Mouse (Mus musculus): ENCODE measurements around the gene Xpo6. TPM values are rescaled to one million over a fixed set of nuclear protein-coding genes. Genes with fewer than 3 reads are reported as not detected.

Xpo6 gene
- polyA plus RNA-seq, 1 experiment from 2014 or later = 68.3 TPM

- H3K9ac ChIP-seq (replicated peaks) = no peak overlapping the region
- peaks cover 53% of the 10 kb centered on the region for H3K36me3 ChIP-seq
- ATAC-seq (ENCODE audit: low FRiP score, low read depth) = no peak
- H3K27me3 ChIP-seq = no peaks in the 10 kb centered on the region
- WGBS = 94% methylated on average over 3 of the region's 3 CpGs
- no peak overlapping the region for H3K4me2 ChIP-seq (replicated peaks)
- no peak overlapping the region for H3K27ac ChIP-seq (replicated peaks)
- no peaks in the 10 kb centered on the region for H3K4me1 ChIP-seq
- no peak overlapping the region for H3K4me3 ChIP-seq
- no peaks in the 10 kb centered on the region for H3K9me3 ChIP-seq
Observed at GRCm38 (mm10) chr7:126158238-126158637, 42.1 kb downstream of the Xpo6 start.

GRCm38 (mm10) chr7:126155746-126156145 is 44.6 kb downstream of the Xpo6 start:
- H3K36me3 ChIP-seq = peaks cover 66% of the 10 kb centered on the region
- no peaks in the 10 kb centered on the region for H3K9me3 ChIP-seq
- no peaks in the 10 kb centered on the region for H3K27me3 ChIP-seq
- H3K4me2 ChIP-seq (replicated peaks) = no peak overlapping the region
- H3K9ac ChIP-seq (replicated peaks) = no peak overlapping the region
- no peaks in the 10 kb centered on the region for H3K4me1 ChIP-seq
- no peak overlapping the region for H3K27ac ChIP-seq (replicated peaks)
- no peak for ATAC-seq (ENCODE audit: low FRiP score, low read depth)
- WGBS = 85% methylated on average over 1 of the region's 1 CpGs
- no peak overlapping the region for H3K4me3 ChIP-seq

- no peaks in the 10 kb centered on the region for H3K27me3 ChIP-seq
- 92% methylated on average over 5 of the region's 5 CpGs for WGBS
- peaks cover 67% of the 10 kb centered on the region for H3K36me3 ChIP-seq
- no peak for ATAC-seq (ENCODE audit: low FRiP score, low read depth)
- H3K9me3 ChIP-seq = no peaks in the 10 kb centered on the region
- no peaks in the 10 kb centered on the region for H3K4me1 ChIP-seq
- H3K4me2 ChIP-seq (replicated peaks) = no peak overlapping the region
- no peak overlapping the region for H3K4me3 ChIP-seq
- no peak overlapping the region for H3K27ac ChIP-seq (replicated peaks)
- H3K9ac ChIP-seq (replicated peaks) = no peak overlapping the region
Observed at GRCm38 (mm10) chr7:126154731-126155130, 45.6 kb downstream of the Xpo6 start.

- no peaks in the 10 kb centered on the region for H3K27me3 ChIP-seq
- no peak overlapping the region for H3K9ac ChIP-seq (replicated peaks)
- H3K27ac ChIP-seq (replicated peaks) = no peak overlapping the region
- H3K4me3 ChIP-seq = no peak overlapping the region
- WGBS = 96% methylated on average over 4 of the region's 4 CpGs
- no peak overlapping the region for H3K4me2 ChIP-seq (replicated peaks)
- H3K9me3 ChIP-seq = no peaks in the 10 kb centered on the region
- no peak for ATAC-seq (ENCODE audit: low FRiP score, low read depth)
- no peaks in the 10 kb centered on the region for H3K4me1 ChIP-seq
- peaks cover 62% of the 10 kb centered on the region for H3K36me3 ChIP-seq
Observed at GRCm38 (mm10) chr7:126152324-126152723, 48.0 kb downstream of the Xpo6 start.

GRCm38 (mm10) chr7:126146156-126146555 is 54.1 kb downstream of the Xpo6 start:
- no peak overlapping the region for H3K4me3 ChIP-seq
- no peaks in the 10 kb centered on the region for H3K9me3 ChIP-seq
- WGBS = 82% methylated on average over 1 of the region's 1 CpGs
- no peaks in the 10 kb centered on the region for H3K4me1 ChIP-seq
- peaks cover 65% of the 10 kb centered on the region for H3K36me3 ChIP-seq
- H3K27ac ChIP-seq (replicated peaks) = no peak overlapping the region
- no peak overlapping the region for H3K9ac ChIP-seq (replicated peaks)
- H3K27me3 ChIP-seq = no peaks in the 10 kb centered on the region
- H3K4me2 ChIP-seq (replicated peaks) = no peak overlapping the region
- ATAC-seq (ENCODE audit: low FRiP score, low read depth) = no peak

- no peaks in the 10 kb centered on the region for H3K4me1 ChIP-seq
- no peaks in the 10 kb centered on the region for H3K9me3 ChIP-seq
- H3K4me3 ChIP-seq = no peak overlapping the region
- H3K27me3 ChIP-seq = no peaks in the 10 kb centered on the region
- no peak overlapping the region for H3K27ac ChIP-seq (replicated peaks)
- no peak overlapping the region for H3K4me2 ChIP-seq (replicated peaks)
- H3K36me3 ChIP-seq = peaks cover 67% of the 10 kb centered on the region
- ATAC-seq (ENCODE audit: low FRiP score, low read depth) = no peak
- no peak overlapping the region for H3K9ac ChIP-seq (replicated peaks)
- 87% methylated on average over 2 of the region's 2 CpGs for WGBS
Observed at GRCm38 (mm10) chr7:126144364-126144763, 55.9 kb downstream of the Xpo6 start.

GRCm38 (mm10) chr7:126137850-126138249 is 62.5 kb downstream of the Xpo6 start:
- no peak overlapping the region for H3K4me2 ChIP-seq (replicated peaks)
- no peaks in the 10 kb centered on the region for H3K27me3 ChIP-seq
- H3K4me1 ChIP-seq = no peaks in the 10 kb centered on the region
- H3K9ac ChIP-seq (replicated peaks) = no peak overlapping the region
- no peaks in the 10 kb centered on the region for H3K9me3 ChIP-seq
- no peak overlapping the region for H3K4me3 ChIP-seq
- peaks cover 62% of the 10 kb centered on the region for H3K36me3 ChIP-seq
- H3K27ac ChIP-seq (replicated peaks) = no peak overlapping the region
- no peak for ATAC-seq (ENCODE audit: low FRiP score, low read depth)
- WGBS = 95% methylated on average over 5 of the region's 5 CpGs

- H3K27ac ChIP-seq (replicated peaks) = no peak overlapping the region
- H3K27me3 ChIP-seq = no peaks in the 10 kb centered on the region
- H3K4me2 ChIP-seq (replicated peaks) = no peak overlapping the region
- no peaks in the 10 kb centered on the region for H3K4me1 ChIP-seq
- 90% methylated on average over 2 of the region's 2 CpGs for WGBS
- peaks cover 59% of the 10 kb centered on the region for H3K36me3 ChIP-seq
- ATAC-seq (ENCODE audit: low FRiP score, low read depth) = no peak
- no peak overlapping the region for H3K4me3 ChIP-seq
- no peaks in the 10 kb centered on the region for H3K9me3 ChIP-seq
- no peak overlapping the region for H3K9ac ChIP-seq (replicated peaks)
Observed at GRCm38 (mm10) chr7:126135391-126135790, 64.9 kb downstream of the Xpo6 start.

GRCm38 (mm10) chr7:126134634-126135321 is 65.5 kb downstream of the Xpo6 start:
- Histone ChIP-seq H3K9ac (replicated peaks) (no peak overlapping the region), H3K27me3 (no peaks in the 10 kb centered on the region), H3K4me1 (no peaks in the 10 kb centered on the region), H3K4me2 (replicated peaks) (no peak overlapping the region), H3K9me3 (no peaks in the 10 kb centered on the region), H3K27ac (replicated peaks) (no peak overlapping the region), H3K36me3 (peaks cover 59% of the 10 kb centered on the region), H3K4me3 (no peak overlapping the region)
- WGBS = 91% methylated on average over 4 of the region's 4 CpGs
- ATAC-seq (ENCODE audit: low FRiP score, low read depth) = no peak

- Histone ChIP-seq H3K4me2 (replicated peaks) (no peak overlapping the region), H3K4me1 (no peaks in the 10 kb centered on the region), H3K27me3 (no peaks in the 10 kb centered on the region), H3K27ac (replicated peaks) (no peak overlapping the region), H3K4me3 (no peak overlapping the region), H3K9me3 (no peaks in the 10 kb centered on the region), H3K9ac (replicated peaks) (no peak overlapping the region), H3K36me3 (peaks cover 62% of the 10 kb centered on the region)
- WGBS = 87% methylated on average over 2 of the region's 2 CpGs
- no peak for ATAC-seq (ENCODE audit: low FRiP score, low read depth)
Observed at GRCm38 (mm10) chr7:126127673-126128072, 72.6 kb downstream of the Xpo6 start.

GRCm38 (mm10) chr7:126126502-126126901 is 73.8 kb downstream of the Xpo6 start:
- no peak overlapping the region for H3K9ac ChIP-seq (replicated peaks)
- no peaks in the 10 kb centered on the region for H3K27me3 ChIP-seq
- no peak overlapping the region for H3K4me2 ChIP-seq (replicated peaks)
- ATAC-seq (ENCODE audit: low FRiP score, low read depth) = no peak
- WGBS = 78% methylated on average over 3 of the region's 3 CpGs
- no peaks in the 10 kb centered on the region for H3K4me1 ChIP-seq
- H3K4me3 ChIP-seq = no peak overlapping the region
- H3K27ac ChIP-seq (replicated peaks) = no peak overlapping the region
- H3K36me3 ChIP-seq = peaks cover 66% of the 10 kb centered on the region
- no peaks in the 10 kb centered on the region for H3K9me3 ChIP-seq

GRCm38 (mm10) chr7:126121533-126121932 is 78.8 kb downstream of the Xpo6 start:
- WGBS = 98% methylated on average over 4 of the region's 4 CpGs
- Histone ChIP-seq H3K9me3 (no peaks in the 10 kb centered on the region), H3K4me1 (no peaks in the 10 kb centered on the region), H3K4me2 (replicated peaks) (no peak overlapping the region), H3K4me3 (no peak overlapping the region), H3K27ac (replicated peaks) (no peak overlapping the region), H3K36me3 (peaks cover 66% of the 10 kb centered on the region), H3K9ac (replicated peaks) (no peak overlapping the region), H3K27me3 (no peaks in the 10 kb centered on the region)
- ATAC-seq (ENCODE audit: low FRiP score, low read depth) = no peak

GRCm38 (mm10) chr7:126119819-126120218 is 80.5 kb downstream of the Xpo6 start:
- Histone ChIP-seq H3K4me2 (replicated peaks) (no peak overlapping the region), H3K36me3 (peaks cover 74% of the 10 kb centered on the region), H3K9ac (replicated peaks) (no peak overlapping the region), H3K27me3 (no peaks in the 10 kb centered on the region), H3K27ac (replicated peaks) (no peak overlapping the region), H3K9me3 (no peaks in the 10 kb centered on the region), H3K4me1 (no peaks in the 10 kb centered on the region), H3K4me3 (no peak overlapping the region)
- WGBS = 64% methylated on average over 6 of the region's 6 CpGs
- ATAC-seq (ENCODE audit: low FRiP score, low read depth) = no peak

Data from midbrain, embryonic 12.5 days (tissue).